Mouse (Mus musculus): Measurements from ENCODE around the gene Frmpd2. TPM values are rescaled to one million over a fixed set of nuclear protein-coding genes. Genes with fewer than 3 reads are reported as not detected.
A peak's percentile ranks its signal among the peaks of the same experiment; 100 is the strongest.
"Not testable (repeated sequence)": the region's sequence is repeated elsewhere in the genome, so short reads cannot be mapped to it uniquely, and the experiment has no call there.

Gene Frmpd2
- polyA plus RNA-seq (2014; fragmentation: Nextera tagmentation; extraction: Ambion mirVana), result 0.25 TPM in 1 of 2 replicates, not detected in the other

DNA sequence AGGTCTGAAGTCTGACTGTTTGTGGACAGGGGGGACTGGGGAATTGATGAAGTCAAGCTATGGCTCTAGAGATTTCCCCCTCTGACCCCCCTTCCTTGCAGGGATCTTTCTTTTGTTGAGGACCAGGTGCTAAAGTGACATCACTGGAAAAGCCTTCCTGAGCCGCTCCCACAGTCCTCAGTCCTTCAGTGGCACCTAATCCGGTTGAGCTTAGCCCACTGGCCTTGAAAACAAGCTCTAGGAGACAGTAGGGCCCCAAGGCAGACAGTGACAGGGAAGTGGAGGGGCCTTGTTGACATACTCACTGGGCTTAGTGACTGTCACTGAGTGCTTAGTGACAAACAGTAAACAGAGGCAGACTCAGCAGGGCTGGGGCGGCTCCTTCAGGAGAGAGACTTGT is at the start of gene Frmpd2:
Gene Frmpd2, plus strand, starts transcription at position 366 of the 400 bp plus-strand sequence.
- no peaks in the 10 kb centered on the region for H3K9me3 ChIP-seq (ENCODE audit: control insufficient read depth, low read length)
- no peak within 1 kb of the TSS for H3K4me2 ChIP-seq (ENCODE audit: low read depth, low read length)
- H3K27ac ChIP-seq (replicated peaks; ENCODE audit: low read depth, low read length), result no peak within 1 kb of the TSS
- no peaks in the 10 kb centered on the region for H3K36me3 ChIP-seq (ENCODE audit: control insufficient read depth, insufficient read depth, low read length)
- H3K4me1 ChIP-seq (ENCODE audit: control insufficient read depth, insufficient read depth, low read length), result peaks cover 8% of the 10 kb centered on the region
- 54% methylated on average over 3 of the region's 3 CpGs for WGBS
- ATAC-seq (ENCODE audit: low read depth) (peak; percentile 56), DNase-seq (ENCODE audit: low spot score) (no peak)
- no peaks in the 10 kb centered on the region for H3K27me3 ChIP-seq (replicated peaks; ENCODE audit: control insufficient read depth, insufficient read depth, low read length)
- H3K4me3 ChIP-seq (ENCODE audit: low read depth, low read length), result no peak within 1 kb of the TSS
- no peak within 1 kb of the TSS for H3K9ac ChIP-seq (ENCODE audit: low read depth, low read length)

DNA sequence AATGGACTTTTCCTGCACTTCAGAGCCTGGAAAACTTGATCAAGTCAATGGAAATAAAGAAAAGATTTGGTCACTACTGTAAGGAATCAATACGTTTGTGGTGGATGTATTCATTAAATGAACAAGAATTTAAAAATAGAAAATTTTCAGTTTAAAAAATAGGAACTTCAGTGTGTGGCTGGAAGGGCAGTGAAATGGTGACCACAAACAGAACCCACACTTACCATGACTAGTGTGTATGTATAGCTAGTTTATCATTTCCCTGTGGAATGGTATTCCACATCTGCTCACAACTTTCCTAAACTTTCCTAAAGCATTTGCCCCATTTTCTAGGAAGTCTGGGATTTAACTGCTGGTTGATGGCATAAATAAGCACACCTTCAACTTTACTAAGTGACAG is 48.5 kb upstream of the Frmpd2 start:
- 84% methylated on average over 1 of the region's 1 CpGs for WGBS
- Histone ChIP-seq H3K27ac (replicated peaks; ENCODE audit: low read depth, low read length) (no peak overlapping the region), H3K4me2 (ENCODE audit: low read depth, low read length) (no peak overlapping the region), H3K4me3 (ENCODE audit: low read depth, low read length) (no peak overlapping the region), H3K9ac (ENCODE audit: low read depth, low read length) (no peak overlapping the region), H3K36me3 (ENCODE audit: control insufficient read depth, insufficient read depth, low read length) (no peaks in the 10 kb centered on the region), H3K27me3 (replicated peaks; ENCODE audit: control insufficient read depth, insufficient read depth, low read length) (no peaks in the 10 kb centered on the region), H3K4me1 (ENCODE audit: control insufficient read depth, insufficient read depth, low read length) (no peaks in the 10 kb centered on the region), H3K9me3 (ENCODE audit: control insufficient read depth, low read length) (no peaks in the 10 kb centered on the region; the same call in 1 of the 2 replicates)
- ATAC-seq (ENCODE audit: low read depth), result no peak
- DNase-seq (ENCODE audit: low spot score), result no peak

DNA sequence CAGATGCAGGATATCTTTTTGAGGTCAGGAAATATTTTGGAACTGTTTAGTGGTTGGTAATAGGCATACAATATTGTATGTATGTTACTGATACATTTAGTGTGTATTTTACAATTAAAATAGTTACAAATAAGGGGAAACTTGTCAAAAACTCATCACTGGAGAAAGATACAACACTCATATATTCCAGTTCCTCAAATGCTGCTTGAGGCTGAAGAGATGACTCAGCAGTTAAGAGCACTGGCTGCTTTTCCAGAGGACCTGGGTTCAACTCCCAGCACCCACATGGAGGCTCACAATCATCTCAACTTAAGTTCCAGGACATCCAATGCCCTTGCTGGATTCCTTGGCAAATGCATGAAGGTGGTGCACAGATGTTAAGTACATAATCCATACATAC is 47.4 kb upstream of the Frmpd2 start:
- Histone ChIP-seq H3K36me3 (ENCODE audit: control insufficient read depth, insufficient read depth, low read length) (no peaks in the 10 kb centered on the region), H3K9ac (ENCODE audit: low read depth, low read length) (no peak overlapping the region), H3K27me3 (replicated peaks; ENCODE audit: control insufficient read depth, insufficient read depth, low read length) (no peaks in the 10 kb centered on the region), H3K27ac (replicated peaks; ENCODE audit: low read depth, low read length) (no peak overlapping the region; the same call in 1 of the 2 replicates), H3K4me2 (ENCODE audit: low read depth, low read length) (no peak overlapping the region), H3K9me3 (ENCODE audit: control insufficient read depth, low read length) (no peaks in the 10 kb centered on the region; the same call in 1 of the 2 replicates), H3K4me3 (ENCODE audit: low read depth, low read length) (no peak overlapping the region), H3K4me1 (ENCODE audit: control insufficient read depth, insufficient read depth, low read length) (no peaks in the 10 kb centered on the region)
- DNase-seq (ENCODE audit: low spot score) (no peak), ATAC-seq (ENCODE audit: low read depth) (no peak)

GRCm38 (mm10) chr14:33432485-33432884 is 39.0 kb upstream of the Frmpd2 start:
- not testable (repeated sequence) for H3K36me3 ChIP-seq (ENCODE audit: control insufficient read depth, insufficient read depth, low read length); ATAC-seq (ENCODE audit: low read depth); H3K9me3 ChIP-seq (ENCODE audit: control insufficient read depth, low read length); H3K9ac ChIP-seq (ENCODE audit: low read depth, low read length); H3K4me1 ChIP-seq (ENCODE audit: control insufficient read depth, insufficient read depth, low read length); H3K4me3 ChIP-seq (ENCODE audit: low read depth, low read length); H3K27ac ChIP-seq (replicated peaks; ENCODE audit: low read depth, low read length); H3K4me2 ChIP-seq (ENCODE audit: low read depth, low read length); DNase-seq (ENCODE audit: low spot score); H3K27me3 ChIP-seq (replicated peaks; ENCODE audit: control insufficient read depth, insufficient read depth, low read length)
- 89% methylated on average over 4 of the region's 4 CpGs for WGBS

- no peak overlapping the region for H3K27ac ChIP-seq (replicated peaks; ENCODE audit: low read depth, low read length)
- H3K27me3 ChIP-seq (replicated peaks; ENCODE audit: control insufficient read depth, insufficient read depth, low read length), result 0 out of 2 replicates have a peak, but pooled peaks cover 1% of the 10 kb centered on the region
- DNase-seq (ENCODE audit: low spot score) (no peak), ATAC-seq (ENCODE audit: low read depth) (no peak)
- 90% methylated on average over 2 of the region's 2 CpGs for WGBS
- peaks cover 9% of the 10 kb centered on the region for H3K4me1 ChIP-seq (ENCODE audit: control insufficient read depth, insufficient read depth, low read length)
- H3K36me3 ChIP-seq (ENCODE audit: control insufficient read depth, insufficient read depth, low read length), result no peaks in the 10 kb centered on the region
- no peaks in the 10 kb centered on the region for H3K9me3 ChIP-seq (ENCODE audit: control insufficient read depth, low read length)
- H3K4me2 ChIP-seq (ENCODE audit: low read depth, low read length), result no peak overlapping the region
- no peak overlapping the region for H3K4me3 ChIP-seq (ENCODE audit: low read depth, low read length)
- H3K9ac ChIP-seq (ENCODE audit: low read depth, low read length), result no peak overlapping the region
Observed at GRCm38 (mm10) chr14:33443780-33444179, 27.7 kb upstream of the Frmpd2 start.

GRCm38 (mm10) chr14:33445962-33446361 is 25.5 kb upstream of the Frmpd2 start:
- Histone ChIP-seq H3K4me3 (ENCODE audit: low read depth, low read length) (peak overlapping the region; percentile 93), H3K27me3 (replicated peaks; ENCODE audit: control insufficient read depth, insufficient read depth, low read length) (0 out of 2 replicates have a peak, but pooled peaks cover 6% of the 10 kb centered on the region), H3K9ac (ENCODE audit: low read depth, low read length) (peak overlapping the region; percentile 94), H3K9me3 (ENCODE audit: control insufficient read depth, low read length) (no peaks in the 10 kb centered on the region), H3K27ac (replicated peaks; ENCODE audit: low read depth, low read length) (no peak overlapping the region), H3K4me2 (ENCODE audit: low read depth, low read length) (peak overlapping the region; percentile 59), H3K4me1 (ENCODE audit: control insufficient read depth, insufficient read depth, low read length) (peaks cover 9% of the 10 kb centered on the region), H3K36me3 (ENCODE audit: control insufficient read depth, insufficient read depth, low read length) (no peaks in the 10 kb centered on the region)
- 37% methylated on average over 3 of the region's 3 CpGs for WGBS
- ATAC-seq (ENCODE audit: low read depth), result no peak
- DNase-seq (ENCODE audit: low spot score), result no peak

- Histone ChIP-seq H3K36me3 (ENCODE audit: control insufficient read depth, insufficient read depth, low read length) (no peaks in the 10 kb centered on the region), H3K27me3 (replicated peaks; ENCODE audit: control insufficient read depth, insufficient read depth, low read length) (0 out of 2 replicates have a peak, but pooled peaks cover 6% of the 10 kb centered on the region), H3K4me1 (ENCODE audit: control insufficient read depth, insufficient read depth, low read length) (peaks cover 9% of the 10 kb centered on the region), H3K27ac (replicated peaks; ENCODE audit: low read depth, low read length) (peak overlapping the region; percentile 92), H3K4me2 (ENCODE audit: low read depth, low read length) (peak overlapping the region; percentile 59), H3K9ac (ENCODE audit: low read depth, low read length) (peak overlapping the region; percentile 94), H3K9me3 (ENCODE audit: control insufficient read depth, low read length) (no peaks in the 10 kb centered on the region), H3K4me3 (ENCODE audit: low read depth, low read length) (peak overlapping the region; percentile 93)
- under 1% methylated on average over 31 of the region's 72 CpGs for WGBS
- peak; percentile 70 for ATAC-seq (ENCODE audit: low read depth)
- peak; percentile 34 for DNase-seq (ENCODE audit: low spot score)
Observed at GRCm38 (mm10) chr14:33446561-33447023, 24.9 kb upstream of the Frmpd2 start.

- peak; percentile 97 for ATAC-seq (ENCODE audit: low read depth)
- Histone ChIP-seq H3K4me1 (ENCODE audit: control insufficient read depth, insufficient read depth, low read length) (peaks cover 9% of the 10 kb centered on the region), H3K4me3 (ENCODE audit: low read depth, low read length) (peak within 1 kb of the TSS; percentile 93), H3K9ac (ENCODE audit: low read depth, low read length) (peak within 1 kb of the TSS; percentile 94), H3K27ac (replicated peaks; ENCODE audit: low read depth, low read length) (peak within 1 kb of the TSS; percentile 92), H3K27me3 (replicated peaks; ENCODE audit: control insufficient read depth, insufficient read depth, low read length) (0 out of 2 replicates have a peak, but pooled peaks cover 6% of the 10 kb centered on the region), H3K4me2 (ENCODE audit: low read depth, low read length) (peak within 1 kb of the TSS; percentile 61), H3K9me3 (ENCODE audit: control insufficient read depth, low read length) (no peaks in the 10 kb centered on the region), H3K36me3 (ENCODE audit: control insufficient read depth, insufficient read depth, low read length) (no peaks in the 10 kb centered on the region)
- peak; percentile 96 for DNase-seq (ENCODE audit: low spot score)
- WGBS, result 2% methylated on average over 6 of the region's 70 CpGs
Observed at GRCm38 (mm10) chr14:33447027-33447569, 24.4 kb upstream of the Frmpd2 start, which contains the start of gene Mapk8. Gene Mapk8, minus strand, starts transcription at chr14:33447158.

DNA sequence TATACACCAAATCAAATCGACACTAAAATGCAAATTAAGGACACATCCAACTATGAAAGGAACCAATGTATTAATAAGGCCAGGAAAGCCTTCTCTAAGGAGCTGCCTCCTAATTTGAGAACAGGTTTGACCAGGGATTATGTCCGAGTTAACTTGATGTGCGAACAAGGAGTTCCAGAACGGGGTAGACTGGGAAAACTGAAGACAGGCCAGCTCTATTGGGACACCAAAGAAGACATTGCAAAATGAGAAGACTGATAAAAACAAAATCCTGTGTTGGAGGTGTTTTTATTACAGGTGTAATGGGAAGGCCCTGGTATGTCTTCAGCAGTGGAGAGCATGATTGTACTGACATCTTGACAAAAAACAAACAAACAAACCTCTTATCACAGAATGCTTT is 23.2 kb upstream of the Frmpd2 start:
- no peaks in the 10 kb centered on the region for H3K36me3 ChIP-seq (ENCODE audit: control insufficient read depth, insufficient read depth, low read length)
- 74% methylated on average over 4 of the region's 4 CpGs for WGBS
- no peak overlapping the region for H3K4me2 ChIP-seq (ENCODE audit: low read depth, low read length)
- H3K27me3 ChIP-seq (replicated peaks; ENCODE audit: control insufficient read depth, insufficient read depth, low read length), result 0 out of 2 replicates have a peak, but pooled peaks cover 6% of the 10 kb centered on the region
- no peak overlapping the region for H3K4me3 ChIP-seq (ENCODE audit: low read depth, low read length)
- no peak for ATAC-seq (ENCODE audit: low read depth)
- H3K9ac ChIP-seq (ENCODE audit: low read depth, low read length), result no peak overlapping the region
- H3K9me3 ChIP-seq (ENCODE audit: control insufficient read depth, low read length), result no peaks in the 10 kb centered on the region
- H3K4me1 ChIP-seq (ENCODE audit: control insufficient read depth, insufficient read depth, low read length), result peaks cover 9% of the 10 kb centered on the region
- DNase-seq (ENCODE audit: low spot score), result no peak
- H3K27ac ChIP-seq (replicated peaks; ENCODE audit: low read depth, low read length), result no peak overlapping the region
